Comparison of ENCODE assay signal across 8 mouse cellular contexts in genomic region chr4:40852861-40853564, GRCm38 (mm10). TPM values are rescaled to one million over a fixed set of nuclear protein-coding genes. Genes with fewer than 3 reads are reported as not detected.
DNase-seq lines count a peak whose midpoint lies in the region; ATAC-seq and TF ChIP-seq lines count a peak whose summit lies in the region.

No protein-coding gene starts in this region.

- peak overlapping the region; percentile 89 for H3K4me3 ChIP-seq in left cerebral cortex, adult 2 months
- H3K4me3 ChIP-seq in heart, embryonic 11.5 days (ENCODE audit: low read depth, low read length), result peak overlapping the region; percentile 80
- peak overlapping the region; percentile 75 for H3K4me3 ChIP-seq in limb, embryonic 12.5 days (replicated peaks)
- H3K4me3 ChIP-seq in olfactory bulb, adult 2 months (ENCODE audit: insufficient read depth, low read depth, low read length), result peak overlapping the region; percentile 76

- H3K27me3 ChIP-seq in heart, embryonic 11.5 days (ENCODE audit: control insufficient read depth, insufficient read depth, low read length), result no peaks in the 10 kb centered on the region
- H3K27me3 ChIP-seq in limb, embryonic 12.5 days, result no peaks in the 10 kb centered on the region

- TF ChIP-seq CTCF in left cerebral cortex, adult 2 months (IDR thresholded peaks at IDR 0.05), result no peak
- no peak for TF ChIP-seq CTCF in olfactory bulb, adult 2 months (IDR thresholded peaks at IDR 0.05; ENCODE audit: insufficient read depth, low read depth, low read length)

- H3K36me3 ChIP-seq in heart, embryonic 11.5 days (ENCODE audit: control insufficient read depth, insufficient read depth, low read length), result no peaks in the 10 kb centered on the region
- no peaks in the 10 kb centered on the region for H3K36me3 ChIP-seq in limb, embryonic 12.5 days

- intact Hi-C loops in left cerebral cortex, adult 2 months (cut with DNase I), result loop anchor here (5.0 kb wide), 1 partner anchor 54 kb away; no protein-coding TSS in a partner anchor
- intact Hi-C loops in left cerebral cortex, postnatal 36 days (cut with DNase I), result no loop called here

- H3K4me2 ChIP-seq in heart, embryonic 11.5 days, result peak overlapping the region; percentile 69
- H3K4me2 ChIP-seq in limb, embryonic 12.5 days, result peak overlapping the region; percentile 88

- no peaks in the 10 kb centered on the region for H3K9me3 ChIP-seq in heart, embryonic 11.5 days (replicated peaks; ENCODE audit: control insufficient read depth, low read length)
- no peaks in the 10 kb centered on the region for H3K9me3 ChIP-seq in limb, embryonic 12.5 days

- H3K9ac ChIP-seq in heart, embryonic 11.5 days (ENCODE audit: low read depth, low read length), result peak overlapping the region; percentile 91
- peak overlapping the region; percentile 87 for H3K9ac ChIP-seq in limb, embryonic 12.5 days (replicated peaks)

- peak overlapping the region; percentile 71 for H3K27ac ChIP-seq in left cerebral cortex, adult 2 months
- peak overlapping the region; percentile 96 for H3K27ac ChIP-seq in heart, embryonic 11.5 days (ENCODE audit: low read depth, low read length)
- peak overlapping the region; percentile 93 for H3K27ac ChIP-seq in limb, embryonic 12.5 days
- peak overlapping the region; percentile 19 for H3K27ac ChIP-seq in olfactory bulb, adult 2 months (ENCODE audit: insufficient read depth, low read depth, low read length)

- no peak for TF ChIP-seq POLR2A in olfactory bulb, adult 2 months (IDR thresholded peaks at IDR 0.05; ENCODE audit: insufficient read depth, low read depth, low read length)

- 1% methylated on average over 20 of the region's 20 CpGs for WGBS in heart, embryonic 11.5 days (ENCODE audit: insufficient replicate concordance)
- under 1% methylated on average over 18 of the region's 20 CpGs for WGBS in limb, embryonic 12.5 days
- WGBS in olfactory bulb, adult 2 months, result 9% methylated on average over 19 of the region's 20 CpGs

- H3K4me1 ChIP-seq in heart, embryonic 11.5 days (ENCODE audit: control insufficient read depth, insufficient read depth, low read length), result peaks cover 34% of the 10 kb centered on the region
- H3K4me1 ChIP-seq in limb, embryonic 12.5 days (replicated peaks), result peaks cover 31% of the 10 kb centered on the region
- H3K4me1 ChIP-seq in olfactory bulb, adult 2 months (ENCODE audit: control insufficient read depth, insufficient read depth, low read length), result peaks cover 6% of the 10 kb centered on the region

- ATAC-seq in activated CD4-positive, CD25-positive, alpha-beta regulatory T cell, adult 4 months, result peak; percentile 5
- no peak for ATAC-seq in heart, embryonic 11.5 days (replicated peaks; ENCODE audit: insufficient number of reproducible peaks, low FRiP score, low TSS enrichment)
- no peak for ATAC-seq in limb, embryonic 12.5 days (ENCODE audit: insufficient number of reproducible peaks, insufficient read depth, low FRiP score, low TSS enrichment, low read depth)
- no peak for ATAC-seq in monocyte, adult 5-6 weeks (replicated peaks; ENCODE audit: insufficient number of reproducible peaks, low FRiP score, low TSS enrichment, poor library complexity, severe bottlenecking)

- DNase-seq in left cerebral cortex, adult 2 months (ENCODE audit: extremely low spot score in 1 of 2, low spot score in 2 of 2), result no peak
- DNase-seq in left cerebral cortex, postnatal 36 days (ENCODE audit: low spot score in 2 of 2), result no peak
- DNase-seq in embryo, embryonic 10.5 days (ENCODE audit: low spot score), result no peak

RNA-seq across cellular contexts. Expression of gene B4galt1, which starts 0.8 kb away (rescaled TPM):
- total RNA-seq in left cerebral cortex, adult 2 months (2021), result 1 to 10 TPM; 5.0 to 8.2 TPM
- total RNA-seq in left cerebral cortex, postnatal 36 days (2021), result 1 to 10 TPM; 4.1 to 5.1 TPM
- polyA plus RNA-seq in activated CD4-positive, CD25-positive, alpha-beta regulatory T cell, adult 4 months (2017; shearing (Covaris generic)), result 10 to 100 TPM; 58.7 to 75.3 TPM
- 43.9 and 50.2 TPM in 2 replicates for polyA plus RNA-seq in heart, embryonic 11.5 days (2014; fragmentation: Nextera tagmentation; extraction: Ambion mirVana)
- 32.9 and 37.4 TPM in 2 replicates for polyA plus RNA-seq in limb, embryonic 12.5 days (2016; fragmentation: Nextera tagmentation; extraction: Ambion mirVana)
- polyA plus RNA-seq in olfactory bulb, adult 2 months (2012; ENCODE audit: insufficient read depth, insufficient read length, low replicate concordance, missing spikeins), result not detected in 2 replicates
- total RNA-seq in monocyte, adult 5-6 weeks (2017), result 27.7 to 60.9 TPM (median 40.1 TPM) in 3 replicates

Comparison
In these comparisons a context has a peak if more than half of its experiments do, and no peak if none do; other contexts are left out.
1. H3K27ac ChIP-seq: peak in every context shown above with its lines; median percentile 96 in heart, embryonic 11.5 days; 93 in limb, embryonic 12.5 days; 71 in left cerebral cortex, adult 2 months; 19 in olfactory bulb, adult 2 months.